Mouse (Mus musculus): ENCODE results near the gene Ankrd61. TPM values are rescaled to one million over a fixed set of nuclear protein-coding genes. Genes with fewer than 3 reads are reported as not detected.

Gene Ankrd61
- polyA plus RNA-seq, 2 experiments, result 0.21 to 0.36 TPM

DNA sequence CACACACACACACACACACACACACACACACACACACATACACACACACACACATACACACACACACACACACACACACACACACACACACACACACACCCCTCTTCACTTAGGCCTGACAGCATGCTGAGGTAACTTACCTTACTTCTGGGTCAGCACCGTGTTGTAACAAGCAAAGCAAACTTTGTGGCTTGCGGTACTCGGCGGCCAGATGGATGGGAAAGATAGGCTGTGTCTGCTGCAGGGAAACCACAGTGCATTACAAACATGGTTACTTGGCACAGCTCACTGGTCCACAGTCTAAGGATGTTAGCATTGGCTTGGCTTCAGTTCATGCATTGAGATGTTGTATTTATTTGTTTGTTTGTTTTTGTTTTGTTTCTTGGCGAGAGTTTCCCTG, 4.1 kb downstream of the Ankrd61 start:
- 68% methylated on average over 5 of the region's 5 CpGs for WGBS
- Histone ChIP-seq H3K4me2 (replicated peaks; ENCODE audit: low read depth, low read length, severe bottlenecking) (no peak overlapping the region), H3K9me3 (ENCODE audit: control insufficient read depth, low read length) (no peaks in the 10 kb centered on the region), H3K27ac (replicated peaks; ENCODE audit: low read depth, low read length) (no peak overlapping the region), H3K4me3 (replicated peaks; ENCODE audit: low read length) (no peak overlapping the region), H3K9ac (ENCODE audit: low read depth, low read length, severe bottlenecking) (no peak overlapping the region), H3K4me1 (ENCODE audit: control insufficient read depth, insufficient read depth, low read length) (no peaks in the 10 kb centered on the region), H3K36me3 (ENCODE audit: control insufficient read depth, insufficient read depth, low read length) (peaks cover 61% of the 10 kb centered on the region), H3K27me3 (ENCODE audit: control insufficient read depth, insufficient read depth, low read length) (no peaks in the 10 kb centered on the region)
- DNase-seq (ENCODE audit: low spot score), result no peak
- no peak for TF ChIP-seq POLR2A (IDR thresholded peaks at IDR 0.05; ENCODE audit: borderline replicate concordance, extremely low read depth, insufficient read depth, insufficient read length)
- ATAC-seq (ENCODE audit: low FRiP score, low read depth), result no peak

DNA sequence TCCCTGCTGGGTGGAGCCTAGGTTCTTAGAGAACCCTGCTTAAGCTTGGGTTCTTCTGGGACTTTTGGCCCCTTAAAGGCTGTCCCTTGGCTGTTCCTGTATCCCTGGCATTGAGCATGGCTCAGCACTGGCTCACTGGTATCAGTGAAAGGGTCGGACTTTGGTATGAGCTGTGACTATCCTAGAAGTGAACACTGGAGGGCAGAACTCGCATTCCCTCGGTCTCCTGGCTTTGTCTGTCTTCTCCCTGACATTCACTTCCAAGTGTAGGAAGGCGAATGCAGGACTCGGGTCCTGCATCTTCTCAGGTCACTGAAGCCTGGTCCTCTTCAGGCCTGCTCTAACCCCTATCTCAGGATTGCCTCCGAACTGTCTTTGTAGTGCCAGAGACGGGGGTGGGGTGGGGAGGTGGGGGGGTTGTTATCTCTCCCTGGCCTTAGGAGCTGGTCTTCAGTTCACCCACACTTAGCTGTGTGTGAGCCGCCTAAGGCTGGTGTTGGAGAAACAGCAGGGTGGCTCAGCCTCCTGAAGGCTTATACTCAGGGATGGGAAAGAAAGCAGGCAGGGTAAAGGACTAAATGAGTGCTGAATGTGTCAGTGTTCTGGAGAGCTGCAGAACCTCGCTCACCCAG, 5.1 kb downstream of the Ankrd61 start:
- peaks cover 61% of the 10 kb centered on the region for H3K36me3 ChIP-seq (ENCODE audit: control insufficient read depth, insufficient read depth, low read length)
- WGBS, result 70% methylated on average over 9 of the region's 9 CpGs
- no peak overlapping the region for H3K9ac ChIP-seq (ENCODE audit: low read depth, low read length, severe bottlenecking)
- H3K4me2 ChIP-seq (replicated peaks; ENCODE audit: low read depth, low read length, severe bottlenecking), result no peak overlapping the region
- no peaks in the 10 kb centered on the region for H3K9me3 ChIP-seq (ENCODE audit: control insufficient read depth, low read length)
- no peaks in the 10 kb centered on the region for H3K27me3 ChIP-seq (ENCODE audit: control insufficient read depth, insufficient read depth, low read length)
- no peaks in the 10 kb centered on the region for H3K4me1 ChIP-seq (ENCODE audit: control insufficient read depth, insufficient read depth, low read length)
- no peak overlapping the region for H3K27ac ChIP-seq (replicated peaks; ENCODE audit: low read depth, low read length)
- TF ChIP-seq POLR2A (IDR thresholded peaks at IDR 0.05; ENCODE audit: borderline replicate concordance, extremely low read depth, insufficient read depth, insufficient read length), result no peak
- no peak for ATAC-seq (ENCODE audit: low FRiP score, low read depth)
- H3K4me3 ChIP-seq (replicated peaks; ENCODE audit: low read length), result no peak overlapping the region
- no peak for DNase-seq (ENCODE audit: low spot score)

DNA sequence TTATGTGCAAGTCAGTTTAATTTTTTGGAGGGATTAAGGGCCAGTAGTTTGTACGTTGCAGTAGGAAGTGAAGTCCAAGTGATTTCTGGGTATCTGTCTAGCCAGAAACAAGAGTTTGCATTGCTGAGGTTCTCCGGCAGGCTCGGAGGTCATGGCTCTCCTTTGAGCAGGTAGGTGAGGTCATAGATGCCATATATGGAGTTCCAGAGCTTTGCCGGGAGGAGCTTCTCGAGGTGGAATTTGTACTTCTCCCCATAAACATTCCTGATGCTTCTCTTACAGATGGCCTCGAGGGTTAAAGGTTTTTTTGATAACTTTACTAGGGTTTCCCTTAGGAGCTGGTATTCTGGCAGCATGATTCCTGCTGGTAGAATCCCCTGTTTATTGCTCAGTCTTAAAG, 6.7 kb downstream of the Ankrd61 start:
- WGBS, result 52% methylated on average over 6 of the region's 6 CpGs

DNA sequence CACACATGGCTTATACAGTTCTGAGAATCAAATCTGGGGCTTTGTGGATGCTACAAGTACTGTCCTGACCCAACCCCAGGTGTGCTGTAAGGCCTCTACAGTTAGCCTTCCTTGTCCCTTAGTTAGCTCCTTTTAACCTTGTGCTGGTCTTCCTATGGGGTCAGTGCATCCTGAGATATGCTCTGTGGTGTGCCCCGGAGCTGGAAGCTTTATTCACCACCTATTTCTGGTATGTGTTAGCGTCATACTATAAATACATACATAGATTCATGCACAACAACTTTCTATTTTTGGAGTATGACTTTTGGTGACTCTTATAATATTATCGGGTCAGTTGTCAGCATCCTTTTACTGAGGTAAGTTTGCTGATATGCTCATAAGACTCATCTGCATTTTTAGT, 12.2 kb downstream of the Ankrd61 start:
- H3K4me3 ChIP-seq (replicated peaks; ENCODE audit: low read length), result no peak overlapping the region
- H3K9me3 ChIP-seq (ENCODE audit: control insufficient read depth, low read length), result 0 out of 2 replicates have a peak, but pooled peaks cover 3% of the 10 kb centered on the region
- peaks cover 97% of the 10 kb centered on the region for H3K36me3 ChIP-seq (ENCODE audit: control insufficient read depth, insufficient read depth, low read length)
- H3K4me1 ChIP-seq (ENCODE audit: control insufficient read depth, insufficient read depth, low read length), result no peaks in the 10 kb centered on the region
- DNase-seq (ENCODE audit: low spot score) (no peak), ATAC-seq (ENCODE audit: low FRiP score, low read depth) (no peak)
- 93% methylated on average over 3 of the region's 3 CpGs for WGBS
- TF ChIP-seq POLR2A (IDR thresholded peaks at IDR 0.05; ENCODE audit: borderline replicate concordance, extremely low read depth, insufficient read depth, insufficient read length), result no peak
- H3K27me3 ChIP-seq (ENCODE audit: control insufficient read depth, insufficient read depth, low read length), result no peaks in the 10 kb centered on the region
- no peak overlapping the region for H3K4me2 ChIP-seq (replicated peaks; ENCODE audit: low read depth, low read length, severe bottlenecking)
- no peak overlapping the region for H3K9ac ChIP-seq (ENCODE audit: low read depth, low read length, severe bottlenecking)
- no peak overlapping the region for H3K27ac ChIP-seq (replicated peaks; ENCODE audit: low read depth, low read length)

More for the DNA sequence above, 6.7 kb downstream of the Ankrd61 start:
- Histone ChIP-seq H3K4me3 (replicated peaks; ENCODE audit: low read length) (no peak overlapping the region), H3K4me1 (ENCODE audit: control insufficient read depth, insufficient read depth, low read length) (no peaks in the 10 kb centered on the region), H3K9me3 (ENCODE audit: control insufficient read depth, low read length) (0 out of 2 replicates have a peak, but pooled peaks cover 3% of the 10 kb centered on the region), H3K9ac (ENCODE audit: low read depth, low read length, severe bottlenecking) (no peak overlapping the region), H3K36me3 (ENCODE audit: control insufficient read depth, insufficient read depth, low read length) (peaks cover 68% of the 10 kb centered on the region), H3K4me2 (replicated peaks; ENCODE audit: low read depth, low read length, severe bottlenecking) (no peak overlapping the region), H3K27me3 (ENCODE audit: control insufficient read depth, insufficient read depth, low read length) (no peaks in the 10 kb centered on the region), H3K27ac (replicated peaks; ENCODE audit: low read depth, low read length) (no peak overlapping the region)
- ATAC-seq (ENCODE audit: low FRiP score, low read depth) (no peak), DNase-seq (ENCODE audit: low spot score) (no peak)
- TF ChIP-seq POLR2A (IDR thresholded peaks at IDR 0.05; ENCODE audit: borderline replicate concordance, extremely low read depth, insufficient read depth, insufficient read length), result no peak

DNA sequence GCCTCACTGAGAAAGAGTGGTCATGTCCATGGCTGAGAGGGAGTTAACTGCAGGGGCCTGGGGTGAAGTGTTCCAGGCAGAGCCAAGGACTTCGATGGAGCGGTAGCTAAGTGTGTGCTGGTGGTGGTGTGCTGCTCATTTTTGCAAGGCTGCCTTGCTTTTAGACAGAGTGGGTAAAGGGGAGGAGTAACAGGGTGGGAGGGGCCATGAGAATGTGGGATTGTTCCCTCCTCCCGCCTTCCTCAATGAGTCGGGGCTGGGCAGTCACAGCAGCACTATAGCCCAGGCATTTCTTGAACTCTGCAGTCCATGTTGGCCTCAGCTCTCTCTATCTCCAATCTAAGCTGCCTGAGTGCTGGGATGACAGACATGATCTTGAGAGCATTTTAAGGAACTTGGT, 22.9 kb downstream of the Ankrd61 start:
- H3K9me3 ChIP-seq (ENCODE audit: control insufficient read depth, low read length), result no peaks in the 10 kb centered on the region
- H3K9ac ChIP-seq (ENCODE audit: low read depth, low read length, severe bottlenecking), result no peak overlapping the region
- WGBS, result 69% methylated on average over 4 of the region's 4 CpGs
- no peak for ATAC-seq (ENCODE audit: low FRiP score, low read depth)
- no peaks in the 10 kb centered on the region for H3K27me3 ChIP-seq (ENCODE audit: control insufficient read depth, insufficient read depth, low read length)
- H3K4me1 ChIP-seq (ENCODE audit: control insufficient read depth, insufficient read depth, low read length), result no peaks in the 10 kb centered on the region
- no peak overlapping the region for H3K4me2 ChIP-seq (replicated peaks; ENCODE audit: low read depth, low read length, severe bottlenecking)
- no peak for TF ChIP-seq POLR2A (IDR thresholded peaks at IDR 0.05; ENCODE audit: borderline replicate concordance, extremely low read depth, insufficient read depth, insufficient read length)
- DNase-seq (ENCODE audit: low spot score), result no peak
- no peak overlapping the region for H3K27ac ChIP-seq (replicated peaks; ENCODE audit: low read depth, low read length)
- no peak overlapping the region for H3K4me3 ChIP-seq (replicated peaks; ENCODE audit: low read length)
- H3K36me3 ChIP-seq (ENCODE audit: control insufficient read depth, insufficient read depth, low read length), result peaks cover 56% of the 10 kb centered on the region
